Mouse (Mus musculus): ENCODE results near the gene Ubac2. TPM values are rescaled to one million over a fixed set of nuclear protein-coding genes. Genes with fewer than 3 reads are reported as not detected.
A peak's percentile ranks its signal among the peaks of the same experiment; 100 is the strongest.

Ubac2 gene
- polyA plus RNA-seq (2015; fragmentation: Nextera tagmentation; extraction: Ambion mirVana), result 38.5 and 38.6 TPM in 2 replicates

DNA sequence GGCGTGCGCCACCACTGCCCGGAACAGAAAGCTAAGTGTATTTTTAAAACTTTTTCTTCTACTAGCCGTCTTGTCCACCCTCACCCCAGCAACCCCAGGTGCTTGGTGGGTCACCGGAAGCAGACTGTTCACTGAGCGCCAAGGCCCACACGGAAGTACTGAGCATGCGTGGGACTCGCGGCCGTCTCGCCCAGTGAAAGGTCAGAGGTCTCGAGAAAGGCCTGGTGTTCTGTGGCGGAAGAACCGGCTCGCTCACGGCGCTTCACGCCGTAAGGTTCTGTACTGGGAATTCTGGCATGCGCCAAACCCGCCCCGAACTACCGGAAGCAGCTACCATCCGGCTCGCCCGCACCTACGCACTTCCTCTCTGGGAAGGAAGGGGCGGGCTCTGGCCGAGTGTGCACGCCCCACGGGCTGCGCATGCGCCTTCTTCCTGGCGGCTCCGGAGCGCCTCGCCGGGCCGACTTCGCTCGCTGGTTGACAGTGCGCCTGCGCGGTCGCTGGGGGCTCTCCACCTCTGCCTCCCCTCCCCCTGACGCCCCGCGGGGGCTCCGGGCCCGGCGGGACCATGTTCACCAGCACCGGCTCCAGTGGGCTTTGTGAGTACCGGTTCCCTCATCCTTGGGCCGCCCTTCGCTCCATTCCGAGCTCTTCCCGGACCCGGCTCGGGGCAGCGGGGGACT lies at the start of gene Ubac2:
Ubac2 (plus strand) TSS at position 445 of the 683 bp plus-strand sequence.
- H3K4me1 ChIP-seq (replicated peaks; ENCODE audit: control insufficient read depth, insufficient read depth), result peaks cover 3% of the 10 kb centered on the region; the same call in 1 of the 2 replicates
- ATAC-seq (ENCODE audit: low FRiP score, low TSS enrichment) (peak; percentile 100), DNase-seq (ENCODE audit: low spot score) (peak; percentile 99)
- H3K9me3 ChIP-seq (ENCODE audit: control insufficient read depth, low read length), result no peaks in the 10 kb centered on the region
- H3K9ac ChIP-seq (ENCODE audit: low read length), result peak within 1 kb of the TSS; percentile 92
- H3K4me3 ChIP-seq (ENCODE audit: low read depth, low read length), result peak within 1 kb of the TSS; percentile 97
- H3K27me3 ChIP-seq (ENCODE audit: control insufficient read depth, insufficient read depth, low read length), result no peaks in the 10 kb centered on the region
- TF ChIP-seq EP300 (optimal IDR thresholded peaks at IDR 0.05) (no peak), CTCF (IDR thresholded peaks at IDR 0.05; ENCODE audit: low read depth) (peak; percentile 33; the same call in 1 of the 2 replicates)
- 1% methylated on average over 52 of the region's 61 CpGs for WGBS
- peak within 1 kb of the TSS; percentile 97 for H3K4me2 ChIP-seq (replicated peaks; ENCODE audit: low read depth)
- peak within 1 kb of the TSS; percentile 93 for H3K27ac ChIP-seq (replicated peaks)
- no peaks in the 10 kb centered on the region for H3K36me3 ChIP-seq (ENCODE audit: control insufficient read depth, insufficient read depth, low read length)

DNA sequence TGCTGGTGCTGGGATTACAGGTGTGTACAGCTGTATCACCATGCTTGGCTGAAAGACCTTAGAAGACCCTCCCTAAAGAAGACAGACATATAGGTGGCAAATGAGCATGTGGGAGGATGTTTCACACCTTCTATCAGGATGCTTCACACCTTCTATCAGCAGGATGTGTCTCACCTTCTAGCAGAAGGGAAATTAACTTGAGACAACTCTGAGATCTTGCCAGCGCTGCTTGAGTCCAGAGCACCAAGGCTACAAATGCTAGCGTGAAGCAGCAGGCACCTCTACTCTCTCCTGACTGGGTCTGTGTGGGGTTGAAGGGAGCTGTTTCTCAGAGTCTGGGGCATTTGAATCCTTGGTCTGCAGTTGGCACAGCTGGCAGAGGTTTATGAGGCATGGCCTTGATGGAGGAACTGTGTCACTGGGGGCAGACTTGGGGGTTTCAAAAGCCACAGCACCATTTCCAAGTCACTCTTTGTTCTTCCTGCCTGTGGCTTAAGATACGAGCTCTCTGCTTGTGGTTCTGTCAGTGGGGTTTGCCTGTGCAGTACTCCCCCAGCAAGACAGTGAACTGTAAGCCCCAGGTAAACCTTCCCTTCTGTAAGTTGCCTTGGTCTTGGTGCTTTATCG lies 48.5 kb upstream of the Ubac2 start:
- WGBS, result 85% methylated on average over 4 of the region's 4 CpGs
- no peak for TF ChIP-seq CTCF (IDR thresholded peaks at IDR 0.05; ENCODE audit: low read depth)
- no peak for TF ChIP-seq EP300 (optimal IDR thresholded peaks at IDR 0.05)
- ATAC-seq (ENCODE audit: low FRiP score, low TSS enrichment), result no peak

DNA sequence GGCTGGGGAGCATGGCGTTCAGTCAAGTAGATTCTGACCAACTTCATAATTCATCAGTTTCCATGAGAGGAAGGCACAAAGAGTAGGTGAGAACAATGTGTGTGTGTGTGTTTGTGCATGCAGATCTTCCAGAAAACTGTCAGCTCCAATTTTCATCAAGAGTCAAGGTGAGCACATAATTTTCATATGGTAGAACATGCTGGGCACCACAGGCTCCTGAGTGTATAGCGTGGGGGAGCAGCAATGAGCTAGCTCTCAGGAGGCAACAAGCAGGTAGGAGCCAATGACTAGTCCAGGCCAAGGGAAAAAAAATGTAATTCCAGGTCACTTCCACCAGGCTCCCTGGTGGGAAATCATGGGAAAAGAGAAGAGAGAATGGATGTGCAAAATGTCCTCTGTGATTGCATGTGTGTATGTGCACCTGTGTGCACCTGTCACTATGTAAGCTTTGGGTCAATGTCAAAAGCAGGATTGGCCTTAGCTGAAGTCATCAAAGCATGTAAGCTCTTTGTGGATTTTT lies 45.4 kb upstream of the Ubac2 start:
- no peak for TF ChIP-seq CTCF (IDR thresholded peaks at IDR 0.05; ENCODE audit: low read depth)
- no peak for TF ChIP-seq EP300 (optimal IDR thresholded peaks at IDR 0.05)
- Histone ChIP-seq H3K9me3 (ENCODE audit: control insufficient read depth, low read length) (0 out of 2 replicates have a peak, but pooled peaks cover 2% of the 10 kb centered on the region), H3K36me3 (ENCODE audit: control insufficient read depth, insufficient read depth, low read length) (no peaks in the 10 kb centered on the region), H3K27ac (replicated peaks) (no peak overlapping the region), H3K4me2 (replicated peaks; ENCODE audit: low read depth) (no peak overlapping the region), H3K4me1 (replicated peaks; ENCODE audit: control insufficient read depth, insufficient read depth) (no peaks in the 10 kb centered on the region), H3K9ac (ENCODE audit: low read length) (no peak overlapping the region), H3K27me3 (ENCODE audit: control insufficient read depth, insufficient read depth, low read length) (no peaks in the 10 kb centered on the region), H3K4me3 (ENCODE audit: low read depth, low read length) (no peak overlapping the region)
- WGBS, result 80% methylated on average over 2 of the region's 2 CpGs
- ATAC-seq (ENCODE audit: low FRiP score, low TSS enrichment) (no peak), DNase-seq (ENCODE audit: low spot score) (no peak)

More for the DNA sequence above, 48.5 kb upstream of the Ubac2 start:
- H3K9ac ChIP-seq (ENCODE audit: low read length), result no peak overlapping the region
- H3K4me1 ChIP-seq (replicated peaks; ENCODE audit: control insufficient read depth, insufficient read depth), result no peaks in the 10 kb centered on the region; the same call in none of the 2 replicates
- H3K4me3 ChIP-seq (ENCODE audit: low read depth, low read length), result no peak overlapping the region
- H3K27me3 ChIP-seq (ENCODE audit: control insufficient read depth, insufficient read depth, low read length), result no peaks in the 10 kb centered on the region
- no peaks in the 10 kb centered on the region for H3K36me3 ChIP-seq (ENCODE audit: control insufficient read depth, insufficient read depth, low read length)
- no peaks in the 10 kb centered on the region for H3K9me3 ChIP-seq (ENCODE audit: control insufficient read depth, low read length)
- no peak overlapping the region for H3K4me2 ChIP-seq (replicated peaks; ENCODE audit: low read depth)
- DNase-seq (ENCODE audit: low spot score), result no peak
- no peak overlapping the region for H3K27ac ChIP-seq (replicated peaks)

DNA sequence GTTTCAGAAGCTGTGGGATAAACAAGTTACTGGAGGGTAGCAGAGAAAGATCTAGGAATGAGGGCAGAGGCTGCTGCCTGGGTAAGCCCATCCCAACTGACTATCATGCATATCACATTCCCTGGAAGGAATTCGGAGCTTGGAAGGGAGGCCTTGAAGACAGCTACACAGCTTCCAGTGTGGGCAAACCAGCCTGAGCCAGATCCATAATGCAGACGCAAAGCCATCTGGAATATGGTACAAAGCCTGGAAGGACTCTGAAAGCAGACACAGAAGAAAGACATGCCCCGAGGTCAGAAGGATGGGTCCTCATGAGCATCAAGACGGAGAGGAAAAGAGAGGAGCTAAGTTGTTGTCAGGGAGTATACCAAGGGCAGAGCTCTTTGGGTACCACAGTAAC lies 40.3 kb upstream of the Ubac2 start:
- ATAC-seq (ENCODE audit: low FRiP score, low TSS enrichment) (no peak), DNase-seq (ENCODE audit: low spot score) (no peak)
- Histone ChIP-seq H3K27ac (replicated peaks) (no peak overlapping the region), H3K4me2 (replicated peaks; ENCODE audit: low read depth) (no peak overlapping the region), H3K27me3 (ENCODE audit: control insufficient read depth, insufficient read depth, low read length) (no peaks in the 10 kb centered on the region), H3K36me3 (ENCODE audit: control insufficient read depth, insufficient read depth, low read length) (no peaks in the 10 kb centered on the region), H3K4me1 (replicated peaks; ENCODE audit: control insufficient read depth, insufficient read depth) (no peaks in the 10 kb centered on the region), H3K9ac (ENCODE audit: low read length) (no peak overlapping the region), H3K9me3 (ENCODE audit: control insufficient read depth, low read length) (0 out of 2 replicates have a peak, but pooled peaks cover 2% of the 10 kb centered on the region), H3K4me3 (ENCODE audit: low read depth, low read length) (no peak overlapping the region)
- WGBS, result 88% methylated on average over 4 of the region's 4 CpGs
- TF ChIP-seq EP300 (optimal IDR thresholded peaks at IDR 0.05) (no peak), CTCF (IDR thresholded peaks at IDR 0.05; ENCODE audit: low read depth) (no peak)

DNA sequence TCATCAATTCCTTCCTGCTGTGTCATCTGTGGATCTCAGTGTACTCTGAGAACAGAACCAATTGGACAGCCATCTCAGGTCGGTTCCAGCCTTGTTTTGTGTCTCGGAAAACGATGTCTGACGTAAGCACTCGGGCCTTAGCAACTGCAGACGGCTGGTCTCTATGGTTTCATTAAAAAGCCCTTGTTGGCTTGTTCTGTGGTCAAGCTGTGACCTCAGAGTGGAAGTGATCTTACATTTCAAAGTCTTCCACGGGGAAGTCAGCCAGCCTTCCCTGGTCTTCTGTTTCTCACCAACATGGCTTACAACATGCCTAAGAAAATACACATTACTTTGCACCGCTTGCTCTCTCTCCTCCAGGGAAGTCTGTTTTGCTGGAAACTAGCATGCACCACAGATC lies 38.2 kb upstream of the Ubac2 start:
- TF ChIP-seq CTCF (IDR thresholded peaks at IDR 0.05; ENCODE audit: low read depth) (no peak), EP300 (optimal IDR thresholded peaks at IDR 0.05) (no peak)
- ATAC-seq (ENCODE audit: low FRiP score, low TSS enrichment) (no peak), DNase-seq (ENCODE audit: low spot score) (no peak)
- H3K36me3 ChIP-seq (ENCODE audit: control insufficient read depth, insufficient read depth, low read length), result no peaks in the 10 kb centered on the region
- no peaks in the 10 kb centered on the region for H3K4me1 ChIP-seq (replicated peaks; ENCODE audit: control insufficient read depth, insufficient read depth)
- no peaks in the 10 kb centered on the region for H3K27me3 ChIP-seq (ENCODE audit: control insufficient read depth, insufficient read depth, low read length)
- 87% methylated on average over 8 of the region's 8 CpGs for WGBS
- H3K4me2 ChIP-seq (replicated peaks; ENCODE audit: low read depth), result no peak overlapping the region
- 0 out of 2 replicates have a peak, but pooled peaks cover 2% of the 10 kb centered on the region for H3K9me3 ChIP-seq (ENCODE audit: control insufficient read depth, low read length)
- no peak overlapping the region for H3K27ac ChIP-seq (replicated peaks)
- H3K9ac ChIP-seq (ENCODE audit: low read length), result no peak overlapping the region
- no peak overlapping the region for H3K4me3 ChIP-seq (ENCODE audit: low read depth, low read length)

DNA sequence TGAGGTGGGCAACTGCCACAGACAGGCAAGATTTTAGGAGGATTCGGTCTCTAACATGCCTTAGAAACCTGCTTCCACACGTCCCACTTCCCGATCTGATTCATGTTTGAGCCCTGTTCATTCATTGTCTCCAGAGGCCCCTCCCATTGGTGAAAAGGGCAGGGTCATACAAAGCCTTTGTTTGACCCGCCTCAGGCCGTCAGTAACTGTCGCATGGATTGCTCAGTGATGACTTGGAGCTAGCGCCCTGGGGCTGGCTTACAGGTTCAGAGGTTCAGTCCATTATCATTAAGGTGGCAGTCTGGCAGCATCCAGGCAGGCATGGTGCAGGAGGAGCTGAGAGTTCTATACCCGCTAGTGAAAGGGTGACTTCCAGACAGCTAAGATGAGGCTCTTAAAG lies 33.9 kb upstream of the Ubac2 start:
- Histone ChIP-seq H3K4me1 (replicated peaks; ENCODE audit: control insufficient read depth, insufficient read depth) (no peaks in the 10 kb centered on the region), H3K9ac (ENCODE audit: low read length) (no peak overlapping the region), H3K4me2 (replicated peaks; ENCODE audit: low read depth) (no peak overlapping the region), H3K27me3 (ENCODE audit: control insufficient read depth, insufficient read depth, low read length) (no peaks in the 10 kb centered on the region), H3K27ac (replicated peaks) (no peak overlapping the region), H3K36me3 (ENCODE audit: control insufficient read depth, insufficient read depth, low read length) (no peaks in the 10 kb centered on the region), H3K9me3 (ENCODE audit: control insufficient read depth, low read length) (no peaks in the 10 kb centered on the region), H3K4me3 (ENCODE audit: low read depth, low read length) (no peak overlapping the region)
- DNase-seq (ENCODE audit: low spot score), result no peak
- WGBS, result 56% methylated on average over 8 of the region's 8 CpGs
- TF ChIP-seq CTCF (IDR thresholded peaks at IDR 0.05; ENCODE audit: low read depth) (no peak), EP300 (optimal IDR thresholded peaks at IDR 0.05) (no peak)
- ATAC-seq (ENCODE audit: low FRiP score, low TSS enrichment), result no peak
